Mouse (Mus musculus) liver, embryonic 14.5 days (tissue): ENCODE data around the gene Sowahb.

ENCODE experiments used
- CTCF ChIP-seq: IDR thresholded peaks from 2 replicates; pipeline ENCODE4 v1.5.1; 2016; ENCODE audit warnings: antibody characterized with exemption, low read depth, control low read depth
- EP300 ChIP-seq: IDR thresholded peaks from 2 replicates; pipeline ENCODE4 v1.6.1; 2016; ENCODE audit warnings: antibody characterized with exemption, low read depth

GRCm38 (mm10) chr5:93008256-93008655 lies 36.6 kb downstream of the Sowahb start:
- no peak for TF ChIP-seq CTCF
- TF ChIP-seq EP300, result no peak
